Mouse (Mus musculus) hindlimb bud, embryonic 11.5 days (tissue): ENCODE results near the gene Samd7.

Experiments used
- DNase-seq: peaks from one replicate; pipeline ENCODE4 v3.0.0-alpha.2; 2012; ENCODE audit warnings: low read depth, low spot score; ENCODE audit errors: extremely low spot score

Samd7 gene

DNA sequence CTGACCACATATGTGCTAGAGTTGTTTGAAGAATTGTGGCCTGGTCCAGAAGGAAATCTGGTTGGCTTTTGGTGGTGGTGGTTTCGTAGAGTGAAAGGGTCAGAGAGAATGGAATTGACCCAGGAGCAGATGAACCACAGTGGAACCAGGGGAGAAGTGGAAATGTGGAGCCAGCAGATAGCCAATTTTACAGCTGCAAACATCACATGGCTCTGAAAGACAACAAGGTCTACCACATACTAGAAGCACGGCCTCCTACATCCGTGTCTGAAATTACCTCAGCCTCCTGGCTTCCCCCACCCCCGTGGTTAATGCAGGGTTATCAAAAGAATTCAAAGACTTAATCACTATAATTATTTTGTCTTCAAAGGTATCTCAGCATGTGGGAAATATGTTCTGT lies 18.8 kb downstream of the Samd7 start:
- DNase-seq: no peak

DNA sequence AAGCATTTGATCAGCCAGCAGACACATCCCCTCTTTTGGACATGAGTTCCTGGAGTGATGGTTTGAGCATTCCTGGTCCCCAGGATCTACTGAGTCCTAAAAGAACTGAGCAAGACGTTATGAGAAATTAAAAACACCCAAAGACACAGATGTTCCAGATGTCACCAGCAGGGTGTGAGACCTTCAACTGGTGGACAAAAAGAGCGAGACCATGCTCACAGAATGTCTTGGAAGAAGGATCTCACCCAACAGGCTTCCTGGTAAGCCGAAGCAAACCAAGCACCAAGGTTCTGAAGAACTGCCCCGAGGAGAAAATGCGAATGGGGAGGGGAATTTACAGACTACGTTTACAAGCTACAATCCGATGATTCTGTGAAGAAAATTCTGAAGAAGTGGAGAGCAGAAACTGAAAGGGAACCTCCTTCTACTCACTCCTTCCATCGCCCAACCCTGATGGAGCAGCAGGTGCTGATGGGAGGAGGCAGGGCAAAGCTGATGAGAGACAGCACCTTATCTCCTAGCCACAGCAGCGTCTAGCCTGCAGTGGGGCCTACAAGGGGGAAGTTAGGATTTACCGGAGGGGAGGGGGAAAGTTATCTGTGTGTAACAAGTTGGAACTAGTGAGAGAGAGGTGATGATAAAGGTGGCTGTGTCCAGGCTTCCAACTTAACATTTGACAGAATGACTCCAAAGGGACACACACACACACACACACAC lies 19.4 kb downstream of the Samd7 start:
- no peak for DNase-seq

GRCm38 (mm10) chr3:30766177-30766576 lies 20.1 kb downstream of the Samd7 start:
- no peak for DNase-seq

DNA sequence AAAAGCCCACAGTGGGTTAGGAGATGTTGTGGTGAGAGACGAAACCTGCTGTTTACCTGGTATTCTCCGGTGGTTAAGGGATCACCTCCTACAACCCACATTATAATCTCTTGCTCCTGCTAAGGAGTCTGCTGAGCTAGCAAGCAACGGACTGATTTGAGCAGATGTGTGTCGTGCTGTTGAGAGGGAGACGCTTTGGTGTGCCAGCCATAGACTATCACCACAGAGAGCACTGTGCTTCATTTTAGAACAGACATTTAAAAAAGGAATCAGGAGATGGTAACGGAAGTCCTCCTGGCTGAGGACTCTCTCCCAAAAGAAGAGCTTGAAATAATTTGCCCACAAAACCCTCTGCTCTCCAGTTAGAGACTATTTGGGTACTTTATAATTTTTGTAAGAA lies 21.2 kb downstream of the Samd7 start:
- no peak for DNase-seq

DNA sequence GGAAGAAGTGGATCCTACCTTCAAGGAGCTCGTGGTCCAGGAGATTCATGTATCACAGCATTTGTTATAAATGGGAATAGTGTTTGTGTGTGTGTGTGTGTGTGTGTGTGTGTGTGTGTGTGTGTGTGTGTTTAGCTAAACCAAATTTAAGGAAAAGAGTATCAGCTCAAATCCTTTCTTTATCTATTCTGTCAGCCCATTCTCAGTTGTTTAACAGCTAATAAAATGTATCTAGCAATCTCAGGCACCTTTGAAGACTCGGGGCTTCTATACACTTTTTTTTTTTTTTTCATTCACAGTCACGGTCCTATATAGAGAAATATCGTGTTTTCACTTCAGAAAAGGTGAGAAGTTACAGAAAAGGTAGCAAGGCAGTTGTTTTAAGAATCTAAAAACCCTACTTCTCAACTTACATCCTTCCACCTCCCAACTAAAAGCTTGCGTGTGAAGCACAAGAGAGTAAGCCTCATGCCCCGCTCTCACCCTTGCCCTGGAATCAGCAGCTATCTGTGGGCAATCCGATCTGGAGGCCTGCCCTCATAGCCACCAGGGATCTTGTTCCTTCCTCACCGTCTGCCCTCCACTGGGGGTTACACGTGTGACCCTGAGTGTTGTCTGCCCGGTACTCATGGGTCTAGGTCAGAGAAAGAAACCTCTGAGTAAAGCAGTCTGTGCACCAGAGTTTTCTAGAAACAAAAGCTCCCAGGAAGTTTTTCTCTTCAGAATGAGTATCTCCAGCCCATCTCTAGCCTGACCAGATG lies 23.8 kb downstream of the Samd7 start:
- DNase-seq: no peak

- DNase-seq: no peak
Observed at GRCm38 (mm10) chr3:30771560-30771959, 25.5 kb downstream of the Samd7 start.

- DNase-seq: no peak
Observed at GRCm38 (mm10) chr3:30772631-30773030, 26.5 kb downstream of the Samd7 start.

- DNase-seq: no peak
Observed at GRCm38 (mm10) chr3:30774677-30775076, 28.6 kb downstream of the Samd7 start.

GRCm38 (mm10) chr3:30777984-30778383 lies 31.9 kb downstream of the Samd7 start:
- DNase-seq: no peak

- no peak for DNase-seq
Observed at GRCm38 (mm10) chr3:30788531-30788930, 42.4 kb downstream of the Samd7 start.

GRCm38 (mm10) chr3:30792737-30793402 lies 46.8 kb downstream of the Samd7 start, which contains the start of gene Sec62:
TSS of gene Sec62 (plus strand) at chr3:30792875.
- peak; percentile 42 for DNase-seq

DNA sequence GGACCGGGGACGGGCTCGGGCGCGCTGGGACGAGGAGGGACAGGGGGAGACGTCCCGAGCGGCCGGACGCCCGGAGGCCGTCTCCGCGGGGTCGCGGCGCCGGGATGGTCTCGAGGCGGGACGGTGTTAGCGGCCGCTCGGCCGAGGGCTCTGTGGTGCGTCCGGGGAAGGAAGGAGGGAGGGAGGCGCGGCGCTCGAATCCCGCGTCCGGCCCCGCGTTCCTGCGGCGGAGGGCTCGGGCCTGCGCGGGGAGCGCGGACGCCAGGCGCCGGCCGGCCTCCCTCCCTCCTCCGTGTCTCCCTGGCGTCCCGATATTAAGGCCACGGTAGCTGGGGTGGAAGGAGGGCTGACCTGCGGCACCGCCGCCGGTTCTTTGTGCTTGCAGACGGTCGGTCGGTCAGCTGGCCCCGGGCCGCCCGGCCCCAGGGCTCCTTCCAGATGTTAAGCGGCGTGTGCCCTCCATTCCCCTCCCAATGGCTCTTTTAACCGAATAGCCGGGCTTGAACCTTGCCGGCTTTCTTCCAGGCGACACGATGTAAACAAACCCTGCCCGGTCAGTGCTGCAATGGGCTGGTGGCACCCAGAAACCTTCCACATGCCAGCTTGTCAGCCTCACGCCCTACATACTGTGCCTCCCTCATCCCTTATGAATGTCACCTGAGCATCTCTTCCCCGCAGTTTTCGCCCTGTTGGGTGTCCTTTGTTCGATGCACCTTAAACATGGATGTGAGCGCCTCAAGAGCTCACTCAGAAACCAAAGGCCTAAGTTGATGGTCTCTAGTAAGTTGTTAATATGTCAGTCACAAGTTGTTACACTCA lies 47.5 kb downstream of the Samd7 start:
- DNase-seq: peak; percentile 8

DNA sequence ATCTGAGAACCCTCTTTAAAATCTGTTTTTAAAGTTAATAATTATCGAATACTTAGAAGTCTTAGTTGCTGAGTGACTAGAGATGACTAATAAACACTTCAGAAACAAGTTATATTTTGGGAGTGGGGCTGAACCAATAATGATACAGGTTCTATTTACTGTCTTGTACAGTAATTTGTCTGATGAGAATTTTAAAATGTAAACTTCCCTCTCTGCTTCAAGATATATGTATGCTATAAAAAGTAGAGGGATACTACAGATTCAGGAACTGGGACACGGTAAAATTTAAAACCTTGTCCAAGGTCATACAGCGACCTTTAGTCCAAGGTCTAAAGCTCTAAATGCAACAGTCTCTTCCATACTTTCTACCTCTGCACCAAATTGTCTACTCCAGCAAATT lies 56.1 kb downstream of the Samd7 start:
- no peak for DNase-seq

- DNase-seq: no peak
Observed at GRCm38 (mm10) chr3:30812881-30813280, 66.8 kb downstream of the Samd7 start.
